Mouse (Mus musculus) hindbrain, embryonic 10.5 days (tissue): ENCODE data around the gene Grin2b. TPM values are rescaled to one million over a fixed set of nuclear protein-coding genes. Genes with fewer than 3 reads are reported as not detected.

Experiments used
- DNase-seq: peaks from one replicate; pipeline ENCODE4 v3.0.0-alpha.2; 2017; ENCODE audit warnings: low spot score
- H3K27ac ChIP-seq: fragments of 300-500 bp; sonication (generic); 2 replicates; pipeline ENCODE4 v1.5.1; 2016; ENCODE audit warnings: mild to moderate bottlenecking, moderate library complexity
- H3K27me3 ChIP-seq: fragments of 300-500 bp; sonication (generic); 2 replicates; pipeline ENCODE4 v1.6.1; 2016; ENCODE audit warnings: mild to moderate bottlenecking; ENCODE audit not compliant: poor library complexity, insufficient read depth, severe bottlenecking
- H3K36me3 ChIP-seq: fragments of 300-500 bp; sonication (generic); 2 replicates; pipeline ENCODE4 v1.6.1; 2016; ENCODE audit warnings: mild to moderate bottlenecking, moderate library complexity
- H3K4me1 ChIP-seq: fragments of 300-500 bp; sonication (generic); replicated peaks from 2 replicates; pipeline ENCODE4 v1.6.1; 2016; ENCODE audit warnings: mild to moderate bottlenecking
- H3K4me3 ChIP-seq: fragments of 300-500 bp; sonication (generic); 2 replicates; pipeline ENCODE4 v1.5.1; 2016; ENCODE audit warnings: mild to moderate bottlenecking, moderate library complexity
- H3K9me3 ChIP-seq: fragments of 300-500 bp; sonication (generic); 2 replicates; pipeline ENCODE4 v1.6.1; 2016; ENCODE audit warnings: mild to moderate bottlenecking, moderate library complexity
- WGBS: fragments of 180-500 bp; shearing (Covaris S2); methylation state at CpG from one replicate; pipeline ENCODE4 v1.1.7; 2016; 5-methylcytosine and 5-hydroxymethylcytosine counted together
- polyA plus RNA-seq: library from polyadenylated mRNA; unstranded; fragments of >200 nt; fragmentation: Nextera tagmentation; extraction: Ambion mirVana; gene quantifications from 2 replicates; pipeline ENCODE4 v1.2.1, GENCODE M21; 2016

Gene Grin2b
- polyA plus RNA-seq, 1 experiment from 2014 or later: 0.47 TPM

DNA sequence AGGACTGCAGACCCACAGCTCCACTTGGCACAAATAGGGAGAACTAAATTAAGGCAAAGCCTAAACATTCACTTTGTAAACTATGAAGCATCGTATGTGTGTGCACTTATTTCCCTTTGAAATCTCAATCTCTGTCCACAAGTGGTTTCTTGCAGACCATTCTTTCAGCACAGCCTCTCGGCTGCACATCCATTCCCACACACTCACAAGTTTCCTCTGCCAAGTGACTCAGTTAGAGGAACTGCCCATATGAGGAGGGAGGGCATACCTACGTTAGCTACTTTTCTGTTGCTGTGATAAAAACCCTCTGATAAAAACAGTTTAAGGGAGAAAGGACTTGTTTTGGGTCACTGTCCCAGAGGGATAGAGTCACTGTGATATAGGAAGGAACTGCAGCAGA, 152.9 kb downstream of the Grin2b start:
- Histone ChIP-seq H3K36me3 (no peaks in the 10 kb centered on the region), H3K27me3 (no peaks in the 10 kb centered on the region), H3K4me3 (no peak overlapping the region), H3K9me3 (no peaks in the 10 kb centered on the region), H3K4me1 (no peaks in the 10 kb centered on the region), H3K27ac (no peak overlapping the region)
- DNase-seq: no peak
- 89% methylated on average over 3 of the region's 3 CpGs for WGBS

DNA sequence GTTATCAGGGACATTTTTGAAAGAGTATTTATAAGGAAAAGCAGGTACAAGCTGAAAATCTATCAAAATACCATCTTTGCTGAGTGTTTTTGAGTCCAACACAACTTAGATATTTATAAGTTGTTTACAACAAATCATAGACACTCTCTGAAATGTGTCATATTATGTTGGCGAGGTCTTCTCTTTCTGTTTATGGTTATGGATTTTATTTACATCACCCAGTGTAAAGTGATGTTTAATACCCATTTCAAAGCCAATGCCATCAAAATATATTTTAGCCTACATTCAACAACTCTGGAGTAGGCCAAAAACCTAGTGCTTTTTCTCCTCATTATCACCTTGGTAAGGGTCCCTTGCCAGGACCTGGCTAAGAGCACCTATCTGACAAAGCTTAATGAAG, 154.3 kb downstream of the Grin2b start:
- H3K27me3 ChIP-seq: no peaks in the 10 kb centered on the region
- no peaks in the 10 kb centered on the region for H3K36me3 ChIP-seq
- WGBS: 90% methylated on average over 1 of the region's 1 CpGs
- H3K4me1 ChIP-seq: no peaks in the 10 kb centered on the region
- H3K27ac ChIP-seq: no peak overlapping the region
- no peak for DNase-seq
- H3K9me3 ChIP-seq: no peaks in the 10 kb centered on the region
- no peak overlapping the region for H3K4me3 ChIP-seq

GRCm38 (mm10) chr6:136013556-136014380, 159.5 kb downstream of the Grin2b start:
- H3K27me3 ChIP-seq: no peaks in the 10 kb centered on the region
- WGBS: 92% methylated on average over 12 of the region's 12 CpGs
- H3K4me1 ChIP-seq: peaks cover 11% of the 10 kb centered on the region
- H3K4me3 ChIP-seq: no peak overlapping the region
- no peak for DNase-seq
- no peak overlapping the region for H3K27ac ChIP-seq
- no peaks in the 10 kb centered on the region for H3K9me3 ChIP-seq
- no peaks in the 10 kb centered on the region for H3K36me3 ChIP-seq

GRCm38 (mm10) chr6:136011533-136011932, 161.8 kb downstream of the Grin2b start:
- Histone ChIP-seq H3K27me3 (no peaks in the 10 kb centered on the region), H3K36me3 (no peaks in the 10 kb centered on the region), H3K27ac (no peak overlapping the region), H3K4me3 (no peak overlapping the region), H3K4me1 (peaks cover 11% of the 10 kb centered on the region), H3K9me3 (no peaks in the 10 kb centered on the region)
- 93% methylated on average over 4 of the region's 4 CpGs for WGBS
- DNase-seq: no peak

GRCm38 (mm10) chr6:136011038-136011311, 162.3 kb downstream of the Grin2b start:
- Histone ChIP-seq H3K9me3 (no peaks in the 10 kb centered on the region), H3K4me1 (peaks cover 11% of the 10 kb centered on the region), H3K27me3 (no peaks in the 10 kb centered on the region), H3K4me3 (no peak overlapping the region), H3K36me3 (no peaks in the 10 kb centered on the region), H3K27ac (no peak overlapping the region)
- WGBS: 92% methylated on average over 4 of the region's 4 CpGs
- DNase-seq: no peak

- H3K36me3 ChIP-seq: no peaks in the 10 kb centered on the region
- H3K4me3 ChIP-seq: no peak overlapping the region
- DNase-seq: peak; percentile 24
- H3K4me1 ChIP-seq: peaks cover 11% of the 10 kb centered on the region
- no peaks in the 10 kb centered on the region for H3K9me3 ChIP-seq
- WGBS: 43% methylated on average over 7 of the region's 7 CpGs
- no peaks in the 10 kb centered on the region for H3K27me3 ChIP-seq
- H3K27ac ChIP-seq: peak overlapping the region; percentile 64
Observed at GRCm38 (mm10) chr6:136010290-136011037, 162.8 kb downstream of the Grin2b start.

- peaks cover 11% of the 10 kb centered on the region for H3K4me1 ChIP-seq
- H3K4me3 ChIP-seq: no peak overlapping the region
- no peak for DNase-seq
- no peaks in the 10 kb centered on the region for H3K27me3 ChIP-seq
- no peaks in the 10 kb centered on the region for H3K9me3 ChIP-seq
- no peaks in the 10 kb centered on the region for H3K36me3 ChIP-seq
- 81% methylated on average over 6 of the region's 6 CpGs for WGBS
- no peak overlapping the region for H3K27ac ChIP-seq
Observed at GRCm38 (mm10) chr6:136008120-136008519, 165.2 kb downstream of the Grin2b start.

GRCm38 (mm10) chr6:135994691-135995090, 178.6 kb downstream of the Grin2b start:
- H3K4me1 ChIP-seq: peaks cover 23% of the 10 kb centered on the region
- 61% methylated on average over 7 of the region's 7 CpGs for WGBS
- H3K36me3 ChIP-seq: no peaks in the 10 kb centered on the region
- H3K9me3 ChIP-seq: 0 out of 2 replicates have a peak, but pooled peaks cover 10% of the 10 kb centered on the region
- no peak overlapping the region for H3K4me3 ChIP-seq
- DNase-seq: no peak
- no peaks in the 10 kb centered on the region for H3K27me3 ChIP-seq
- H3K27ac ChIP-seq: no peak overlapping the region

GRCm38 (mm10) chr6:135993897-135994296, 179.4 kb downstream of the Grin2b start:
- Histone ChIP-seq H3K9me3 (0 out of 2 replicates have a peak, but pooled peaks cover 10% of the 10 kb centered on the region), H3K4me1 (peaks cover 23% of the 10 kb centered on the region), H3K36me3 (no peaks in the 10 kb centered on the region), H3K27ac (no peak overlapping the region), H3K4me3 (no peak overlapping the region), H3K27me3 (no peaks in the 10 kb centered on the region)
- 44% methylated on average over 3 of the region's 3 CpGs for WGBS
- DNase-seq: peak; percentile 43

DNA sequence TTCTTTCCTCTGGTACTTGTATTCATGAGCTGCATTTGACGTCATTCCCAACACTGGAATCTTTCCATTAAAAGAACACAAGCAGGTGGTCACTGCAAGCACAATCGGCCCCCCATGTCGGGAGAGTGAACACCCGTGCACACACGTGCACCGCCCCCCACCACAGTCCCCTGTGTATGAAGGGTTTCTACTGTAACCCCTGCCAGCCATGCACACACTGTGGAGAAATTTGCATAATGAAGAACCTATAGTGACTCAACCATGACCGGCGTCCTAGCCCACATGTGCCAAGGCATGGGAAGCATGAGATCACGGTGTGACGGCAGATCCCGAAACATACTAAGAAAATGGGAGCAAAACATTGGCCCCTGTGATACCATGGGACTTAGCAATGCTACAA, 179.9 kb downstream of the Grin2b start:
- Histone ChIP-seq H3K9me3 (0 out of 2 replicates have a peak, but pooled peaks cover 10% of the 10 kb centered on the region), H3K27ac (no peak overlapping the region), H3K4me1 (peaks cover 23% of the 10 kb centered on the region), H3K4me3 (no peak overlapping the region), H3K27me3 (no peaks in the 10 kb centered on the region), H3K36me3 (no peaks in the 10 kb centered on the region)
- 81% methylated on average over 11 of the region's 11 CpGs for WGBS
- no peak for DNase-seq

GRCm38 (mm10) chr6:135976106-135976505, 197.2 kb downstream of the Grin2b start:
- Histone ChIP-seq H3K9me3 (no peaks in the 10 kb centered on the region), H3K27ac (no peak overlapping the region), H3K4me3 (no peak overlapping the region), H3K36me3 (no peaks in the 10 kb centered on the region), H3K4me1 (peaks cover 11% of the 10 kb centered on the region; the same call in 1 of the 2 replicates), H3K27me3 (no peaks in the 10 kb centered on the region)
- WGBS: 64% methylated on average over 3 of the region's 3 CpGs
- no peak for DNase-seq

DNA sequence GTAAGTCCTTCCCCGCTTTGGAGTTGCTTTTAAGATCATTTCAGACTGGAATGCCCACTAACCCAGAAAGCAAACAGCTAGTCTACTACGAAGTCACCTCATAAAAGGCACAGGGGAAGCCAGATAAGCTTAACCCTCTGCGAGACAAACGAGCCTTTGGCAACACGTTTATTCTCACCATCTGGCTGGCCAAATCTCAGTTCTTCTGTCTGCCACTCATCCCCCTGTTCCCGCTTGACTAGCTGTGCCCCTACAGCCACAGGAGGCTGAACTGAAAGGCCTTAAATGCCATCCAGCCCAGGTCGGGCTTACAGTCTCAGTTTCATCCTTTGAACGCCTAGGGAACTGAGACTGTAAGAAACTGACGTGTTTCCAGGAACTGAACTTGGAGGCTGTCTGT, 200.8 kb downstream of the Grin2b start:
- Histone ChIP-seq H3K9me3 (no peaks in the 10 kb centered on the region), H3K36me3 (no peaks in the 10 kb centered on the region), H3K4me1 (peaks cover 11% of the 10 kb centered on the region; the same call in 1 of the 2 replicates), H3K4me3 (no peak overlapping the region), H3K27ac (no peak overlapping the region), H3K27me3 (no peaks in the 10 kb centered on the region)
- 77% methylated on average over 9 of the region's 9 CpGs for WGBS
- DNase-seq: no peak

DNA sequence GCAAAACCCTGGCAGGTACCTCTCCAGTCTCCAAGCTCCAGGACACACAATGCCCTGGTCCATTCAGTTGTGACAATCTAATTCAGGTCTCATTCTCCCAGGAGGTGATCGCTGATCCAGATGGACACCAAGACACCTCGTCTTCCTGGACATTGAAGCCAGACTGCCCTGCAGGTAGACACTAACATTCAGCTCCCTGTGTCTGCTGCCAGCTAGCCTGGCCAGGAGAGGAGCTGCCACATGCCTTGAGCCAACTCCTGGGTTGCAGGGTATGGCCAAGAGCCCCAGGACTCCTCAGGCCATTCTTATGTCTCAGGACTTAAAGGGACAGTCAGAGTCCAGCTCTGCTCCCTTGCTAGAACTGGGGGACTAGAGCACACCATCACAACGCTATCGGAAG, 201.8 kb downstream of the Grin2b start:
- Histone ChIP-seq H3K27me3 (no peaks in the 10 kb centered on the region), H3K9me3 (no peaks in the 10 kb centered on the region), H3K4me3 (no peak overlapping the region), H3K36me3 (no peaks in the 10 kb centered on the region), H3K27ac (no peak overlapping the region), H3K4me1 (peaks cover 9% of the 10 kb centered on the region; the same call in 1 of the 2 replicates)
- no peak for DNase-seq
- 87% methylated on average over 4 of the region's 4 CpGs for WGBS
